Mouse (Mus musculus) testis, postnatal 10 days (tissue): ENCODE measurements at regions not wholly inside any gene's neighbourhood (a gene's known extent, or its start where the extent isn't known, plus 50 kb on each side); places are given as distances from the start of the nearest gene placed in this dataset.

Experiments used
- DNase-seq: peaks from one replicate; pipeline ENCODE4 v3.0.0; 2021; ENCODE audit warnings: low spot score

DNA sequence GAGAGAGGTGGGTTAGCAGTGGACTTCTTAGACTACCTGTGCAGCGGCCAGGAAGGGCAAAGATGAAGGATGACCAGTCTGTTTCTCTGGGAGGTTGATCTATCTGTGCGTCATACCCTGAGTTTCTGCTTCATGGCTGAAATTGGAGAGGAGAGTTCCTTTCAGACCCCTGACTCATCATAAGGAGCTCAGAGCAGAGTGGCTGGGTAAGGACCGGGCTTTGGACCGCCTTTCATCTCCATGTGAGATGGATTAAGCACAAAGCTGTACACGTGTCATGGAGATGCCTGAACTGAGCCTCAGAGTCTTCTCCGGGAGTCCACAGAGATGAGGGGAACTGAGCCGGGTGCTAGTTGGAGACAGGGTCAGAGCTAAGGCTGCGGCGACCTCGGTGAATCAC, 80.7 kb upstream of the Gm9887 start:
- DNase-seq = no peak

DNA sequence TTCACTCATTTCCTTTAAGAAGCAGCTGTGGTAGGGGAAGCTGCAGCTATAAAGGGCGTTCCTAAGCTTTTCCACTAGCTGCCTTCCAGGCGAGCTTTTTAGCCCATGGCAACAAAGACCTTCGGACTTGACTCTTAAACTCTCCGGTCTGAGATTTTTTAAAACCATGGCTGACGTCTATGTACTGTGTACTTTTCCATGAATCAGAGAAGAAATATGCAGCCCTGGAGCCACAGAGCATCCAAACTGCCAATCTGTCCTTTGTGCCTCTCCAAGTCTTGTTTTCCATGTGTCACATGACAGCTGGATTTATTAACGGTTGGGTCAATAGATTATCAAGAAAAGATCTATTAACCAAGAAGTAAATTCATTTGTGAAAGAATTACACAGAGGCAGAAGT, 78.9 kb upstream of the Gm9887 start:
- no peak for DNase-seq

DNA sequence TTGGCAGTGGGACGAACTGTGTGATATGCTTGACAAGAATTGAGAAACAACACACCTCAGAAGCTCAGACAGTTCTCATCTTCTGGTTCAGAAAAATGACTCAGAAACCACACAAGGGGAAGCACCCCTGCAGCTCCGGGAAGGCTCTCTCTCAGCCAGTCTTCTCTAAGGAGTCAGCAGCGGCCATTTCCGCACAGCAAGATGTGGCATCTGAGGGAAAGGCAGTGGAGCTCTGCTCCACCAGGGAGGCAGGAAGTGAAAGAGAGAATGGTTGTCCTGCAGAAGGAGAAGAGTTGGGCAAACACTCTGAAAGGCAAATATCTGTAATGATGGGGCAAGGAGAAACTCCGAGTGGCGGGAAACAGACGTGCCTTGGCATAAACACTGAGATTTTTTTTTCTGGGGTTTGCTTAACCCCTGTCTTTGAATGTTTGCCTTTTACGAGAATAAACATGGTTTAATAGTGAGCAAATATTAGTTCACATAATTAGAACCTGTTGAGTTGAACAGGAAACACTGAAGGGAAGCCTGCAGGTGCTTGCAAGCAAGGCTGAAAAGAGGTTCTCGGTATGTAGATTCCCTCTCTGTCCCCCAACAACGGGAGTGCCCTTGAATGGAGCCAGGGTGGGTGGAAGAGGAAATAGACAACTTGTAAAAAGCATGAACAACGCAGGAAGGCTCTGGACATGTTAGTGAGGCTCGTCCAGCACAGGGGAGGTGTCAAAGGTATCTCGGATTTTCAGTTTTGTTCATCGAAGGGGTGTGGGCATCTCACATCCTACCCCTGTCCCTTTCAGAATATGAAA, 75.9 kb upstream of the Gm9887 start:
- DNase-seq = no peak

DNA sequence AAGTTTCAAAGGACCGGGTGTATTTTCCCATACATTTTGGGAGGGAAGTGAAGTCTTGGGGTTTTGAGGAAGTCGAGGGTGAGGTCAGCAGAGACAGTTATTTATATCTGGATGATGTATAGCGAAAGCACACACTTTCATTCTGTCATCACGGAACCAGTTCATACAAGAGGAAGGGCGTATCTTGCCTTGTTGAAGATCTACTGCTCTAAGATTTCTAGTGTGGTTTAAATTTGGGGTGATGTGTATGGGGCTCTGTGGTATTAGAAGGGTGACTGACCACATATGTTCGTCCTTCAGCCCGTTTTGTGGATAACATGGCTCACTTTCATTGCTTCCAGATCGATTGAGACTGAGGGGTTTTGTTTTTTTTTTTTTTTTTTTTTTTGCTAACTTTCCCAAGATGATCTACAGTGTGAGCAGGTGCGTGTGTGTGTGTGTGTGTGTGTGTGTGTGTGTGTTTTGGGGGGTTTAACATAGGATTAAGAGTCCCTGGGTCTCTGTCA, 75.1 kb upstream of the Gm9887 start:
- no peak for DNase-seq

DNA sequence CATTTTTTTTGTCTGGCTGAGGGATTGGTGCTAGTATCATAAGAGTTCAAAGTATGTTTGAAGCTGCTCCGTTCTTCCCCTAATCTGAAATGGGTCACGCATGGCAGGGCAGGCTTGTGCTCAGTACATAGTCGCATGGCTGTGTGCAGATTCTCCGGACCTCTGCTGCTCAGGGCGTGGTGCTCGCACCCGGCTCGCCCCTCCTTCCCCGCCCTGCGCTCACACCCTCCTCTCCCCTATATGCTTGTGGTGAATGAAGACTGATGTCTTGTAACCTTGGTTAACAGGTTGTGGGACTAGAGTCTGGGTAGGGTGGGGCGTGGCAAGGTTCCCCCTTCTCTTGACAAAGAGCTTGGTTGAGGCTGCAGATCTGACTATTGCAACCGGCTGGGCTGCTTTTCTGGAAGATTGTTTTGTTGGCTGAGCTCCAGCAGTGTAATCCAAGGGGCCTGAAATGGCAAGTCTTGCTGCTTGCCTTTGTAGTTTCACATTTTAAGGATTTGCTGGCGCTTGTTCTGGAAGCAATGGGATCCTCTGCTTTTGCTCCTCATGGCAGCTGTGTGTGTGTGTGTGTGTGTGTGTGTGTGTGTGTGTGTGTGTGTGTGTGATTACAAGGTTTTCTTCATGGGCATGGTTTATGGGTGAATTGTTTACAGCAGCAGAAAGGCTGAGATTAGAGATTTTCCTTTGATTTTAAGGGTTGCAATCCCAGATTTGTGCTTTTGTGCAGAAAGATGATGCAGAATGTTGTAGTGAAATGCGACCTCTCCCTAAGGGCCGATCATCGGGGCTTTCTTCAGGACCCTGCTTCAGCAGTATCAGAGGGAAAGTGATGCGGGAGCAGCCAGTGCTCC, 74.4 kb upstream of the Gm9887 start:
- DNase-seq = peak; percentile 81

DNA sequence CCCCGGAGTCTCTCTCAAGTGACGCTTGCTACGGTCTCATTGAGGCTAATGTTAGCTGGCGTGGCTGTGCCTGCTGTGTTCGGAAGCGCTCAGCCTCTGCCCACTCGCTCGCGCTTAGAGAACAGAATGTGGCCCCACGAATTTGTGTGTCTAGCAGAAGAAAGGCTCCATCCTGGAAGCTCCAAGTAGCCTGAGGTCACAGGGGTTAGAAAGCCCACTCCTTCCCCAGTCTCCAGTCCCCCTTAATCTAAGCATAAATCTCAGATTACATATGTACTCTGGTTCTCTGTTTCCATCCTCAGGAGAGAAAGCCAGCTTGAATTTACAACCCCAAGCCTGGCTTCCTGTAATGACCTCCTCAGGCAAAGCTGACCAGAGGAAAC, 73.8 kb upstream of the Gm9887 start:
- DNase-seq = no peak

DNA sequence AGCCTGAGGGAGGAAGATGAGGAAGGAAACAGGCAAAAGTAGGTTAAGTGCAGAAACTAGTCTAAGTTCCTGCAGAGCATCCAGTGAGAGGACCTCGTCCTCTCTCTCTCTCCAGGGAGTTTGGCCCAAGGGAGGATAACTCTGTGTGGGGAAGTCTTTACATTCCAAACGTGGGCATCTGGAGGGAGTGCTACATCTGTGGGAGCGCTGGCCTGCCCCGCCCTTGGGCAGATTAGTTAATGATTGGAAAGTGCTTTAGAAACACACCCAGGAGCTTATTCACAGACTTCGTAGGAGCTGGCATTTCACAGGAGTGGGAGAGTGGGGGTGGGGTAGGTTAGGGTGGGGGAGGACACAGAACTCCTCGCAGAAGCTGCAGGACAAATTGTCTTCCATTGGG, 70.1 kb upstream of the Gm9887 start:
- DNase-seq = no peak

DNA sequence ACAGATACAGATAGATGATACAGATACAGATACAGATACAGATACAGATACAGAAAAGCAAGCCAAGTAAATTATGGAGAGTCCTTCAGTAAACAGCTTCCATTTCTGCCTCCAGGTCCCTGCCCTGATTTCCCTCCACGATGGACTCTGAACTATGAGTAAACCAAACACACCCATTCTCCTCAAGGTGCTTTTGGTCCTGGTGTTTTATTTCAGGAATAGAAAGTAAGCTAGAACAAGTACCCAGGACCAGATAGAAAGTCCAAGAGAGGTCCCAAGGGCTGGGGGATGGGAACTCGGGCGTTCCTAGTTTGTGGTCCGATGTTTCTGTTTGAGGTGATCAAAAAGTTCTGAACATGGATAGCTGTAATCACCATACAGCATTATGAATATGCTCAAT, 69.5 kb upstream of the Gm9887 start:
- DNase-seq = no peak

DNA sequence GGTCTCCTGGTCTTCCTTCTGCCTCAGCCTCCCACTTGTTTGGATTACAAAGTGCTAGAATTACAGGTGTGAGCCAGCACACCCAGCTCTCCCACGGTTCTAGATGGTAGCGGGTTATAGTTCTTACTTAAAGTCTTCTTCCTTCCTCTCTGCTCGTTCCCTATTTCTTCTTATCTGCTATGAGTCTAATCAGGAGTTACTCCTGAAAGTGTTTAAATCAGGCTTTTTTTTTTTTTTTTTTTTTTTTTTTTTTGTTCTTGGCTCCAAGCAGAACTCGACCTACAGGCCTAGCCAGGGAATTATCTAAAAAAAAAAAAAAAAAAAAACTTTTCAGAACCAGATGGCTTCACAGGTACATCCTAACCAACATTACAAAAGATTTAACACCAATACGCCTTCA, 66.0 kb upstream of the Gm9887 start:
- no peak for DNase-seq

DNA sequence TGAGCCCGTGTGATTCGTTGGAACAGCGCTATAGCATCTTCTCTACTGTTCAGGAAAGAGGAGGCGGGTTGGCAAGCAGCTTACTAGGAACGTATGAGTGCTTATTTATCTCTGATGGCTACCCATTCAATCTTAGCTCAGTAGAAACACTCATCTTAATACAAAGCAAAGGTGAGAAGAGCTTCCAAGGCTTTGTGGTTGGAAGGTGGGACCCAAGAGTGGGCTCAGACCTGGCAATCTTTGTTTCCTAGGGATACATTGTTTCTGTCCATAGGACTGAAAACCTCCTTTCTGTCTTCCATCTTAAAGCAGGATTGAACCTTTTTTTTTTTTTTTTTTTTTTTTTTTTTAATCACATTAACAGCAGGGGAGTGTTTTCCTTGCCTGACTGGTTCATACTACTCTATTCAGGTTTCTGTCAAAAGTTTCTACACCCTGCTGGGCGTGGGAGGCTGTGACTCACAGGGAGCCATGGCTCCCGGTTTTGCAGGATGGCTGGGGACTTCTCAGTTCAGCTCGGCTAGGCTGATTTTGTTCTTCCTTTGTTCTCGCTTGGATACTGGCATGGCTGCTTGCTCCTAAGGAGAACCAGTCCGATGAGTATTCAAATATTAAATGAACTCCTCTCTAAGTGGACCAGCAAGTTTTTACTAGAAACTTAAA, 64.7 kb upstream of the Gm9887 start:
- no peak for DNase-seq

DNA sequence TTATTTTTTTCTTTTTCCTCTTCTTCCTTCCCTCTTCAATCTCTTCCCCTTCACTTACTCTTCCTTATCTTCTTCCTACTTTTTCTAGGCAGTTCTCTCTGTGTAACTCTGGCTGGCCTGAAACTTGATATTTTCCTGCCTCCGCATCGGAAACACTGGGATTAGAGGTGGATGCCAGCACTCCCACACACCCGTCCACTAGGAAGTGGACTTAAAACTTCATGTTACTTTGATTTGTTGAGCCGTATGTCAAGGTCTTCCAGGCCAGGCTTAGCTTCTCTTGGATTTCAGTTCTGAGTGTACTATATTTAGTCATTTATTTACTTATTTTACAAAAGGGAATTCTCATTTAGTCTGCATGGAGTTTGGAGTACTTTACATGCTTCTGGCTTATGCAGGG, 62.1 kb upstream of the Gm9887 start:
- DNase-seq = no peak

DNA sequence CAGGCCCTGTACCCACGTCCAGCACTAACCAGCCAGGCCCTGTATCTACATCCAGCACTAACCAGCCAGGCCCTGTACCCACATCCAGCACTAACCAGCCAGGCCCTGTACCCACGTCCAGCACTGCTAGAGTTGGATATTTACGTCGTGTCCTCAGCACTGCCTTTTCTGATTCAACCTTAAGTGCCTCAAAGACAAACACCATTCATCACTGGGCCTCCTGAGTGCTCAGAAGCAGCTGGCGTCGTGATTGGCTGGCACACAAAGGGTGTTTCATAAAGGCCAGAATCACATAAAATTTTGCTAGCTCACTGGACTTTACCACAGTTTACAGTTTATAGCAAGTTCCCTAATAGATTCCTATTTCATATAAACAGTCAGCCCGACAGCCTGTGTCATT, 59.8 kb upstream of the Gm9887 start:
- DNase-seq = no peak

DNA sequence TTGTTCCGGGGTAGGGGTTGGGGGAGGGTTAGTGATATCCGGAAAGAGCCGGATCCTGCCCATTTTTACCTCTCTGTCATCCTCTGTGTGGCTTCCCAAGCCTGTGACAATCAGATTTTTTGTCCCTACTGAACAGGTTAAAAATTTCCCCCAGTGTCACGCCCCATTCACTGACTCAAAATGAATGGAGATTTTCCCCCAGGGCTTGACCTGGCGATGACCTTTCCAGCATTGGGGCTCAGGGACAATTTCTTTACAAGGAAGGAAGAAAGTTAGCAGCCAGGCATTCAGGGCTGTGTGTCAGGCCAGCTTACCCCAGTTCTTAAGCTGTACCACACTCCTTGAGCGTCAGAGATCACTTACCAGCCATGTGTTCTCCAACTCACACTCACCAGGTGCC, 55.9 kb upstream of the Gm9887 start:
- DNase-seq = no peak

DNA sequence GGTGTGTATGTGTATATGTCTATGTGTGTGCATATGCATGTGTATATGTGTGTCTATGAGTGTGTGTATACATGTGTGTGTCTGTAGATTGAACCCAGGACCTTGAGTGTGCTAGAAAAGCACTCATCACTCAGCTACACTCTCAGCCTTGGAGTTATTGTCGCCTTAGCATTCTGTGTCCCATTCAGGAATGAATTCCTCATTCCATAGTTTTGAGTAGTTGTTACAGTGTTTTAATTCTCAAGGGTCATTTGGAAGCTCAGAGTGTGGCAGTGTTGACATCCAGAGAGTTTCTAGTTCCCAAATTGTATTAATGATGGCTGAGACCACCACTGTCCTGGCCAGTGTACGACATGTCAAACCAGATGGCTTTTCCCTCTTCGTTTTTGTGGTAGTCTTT, 53.4 kb upstream of the Gm9887 start:
- no peak for DNase-seq

DNA sequence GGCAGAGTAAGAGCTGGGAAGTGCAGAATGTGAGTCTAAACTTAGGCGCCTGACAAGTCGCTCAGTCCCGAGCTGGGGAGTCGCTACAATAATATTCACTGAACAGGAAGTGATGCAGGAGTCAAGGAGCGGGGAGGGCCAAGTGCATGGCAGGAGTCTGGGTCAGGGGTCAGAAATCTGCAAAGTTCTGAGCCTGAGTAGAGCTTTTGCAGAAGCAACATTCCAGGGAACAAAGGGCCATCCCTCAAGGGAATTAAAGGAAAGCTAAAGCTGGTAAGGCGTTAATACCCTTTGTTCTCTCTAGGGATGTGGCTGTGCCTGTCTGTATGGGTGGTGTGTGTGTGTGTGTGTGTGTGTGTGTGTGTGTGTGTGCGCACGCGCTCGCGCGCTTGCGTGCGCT, 52.7 kb upstream of the Gm9887 start:
- no peak for DNase-seq
